Mouse (Mus musculus): ENCODE results near the gene Eftud2. TPM values are rescaled to one million over a fixed set of nuclear protein-coding genes. Genes with fewer than 3 reads are reported as not detected.

Gene Eftud2
- 95.0 and 113 TPM in 2 replicates for polyA plus RNA-seq (2012; rRNA removed)
- 137 and 149 TPM in 2 replicates for polyA plus RNA-seq (2014; fragmentation: Nextera tagmentation; extraction: Ambion mirVana)

DNA sequence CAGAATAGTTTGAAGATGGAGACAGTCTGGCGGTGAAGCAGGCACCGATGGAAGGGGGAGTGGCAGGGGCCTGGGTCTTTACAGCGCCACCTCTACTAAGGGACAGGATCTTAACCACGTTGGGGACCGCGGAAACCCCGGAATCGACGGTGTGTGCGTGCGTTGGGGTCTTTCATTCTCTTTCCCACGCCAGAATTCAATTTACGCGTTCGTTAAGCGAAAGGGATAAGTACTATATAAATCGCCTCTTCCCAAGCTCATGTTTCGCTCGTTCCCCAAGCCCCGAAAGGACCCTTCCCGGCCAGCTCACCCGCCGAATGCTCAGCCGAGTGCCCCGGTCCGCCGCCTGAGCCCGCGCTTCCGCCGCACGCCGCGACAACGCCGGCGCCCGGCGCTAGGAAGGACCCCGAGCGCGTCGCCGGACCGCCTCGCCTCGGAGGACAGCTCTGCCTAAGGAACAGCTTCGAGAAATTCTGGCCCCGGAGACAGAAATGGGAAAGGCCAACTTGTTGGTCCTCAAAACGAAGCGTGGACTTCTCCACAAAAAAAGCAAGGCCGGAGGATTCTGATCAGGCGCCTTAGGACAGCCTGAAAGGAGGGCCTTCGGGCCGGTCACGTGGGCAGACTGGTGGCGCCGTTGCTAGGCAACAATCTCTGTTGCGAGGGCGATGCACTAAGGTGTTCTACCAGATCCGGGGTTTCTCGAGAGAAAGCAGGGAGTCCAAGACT is at the start of gene Eftud2, which contains the start of gene Ccdc103:
Gene Eftud2 (minus strand): TSS at position 401 of the 729 bp plus-strand sequence.
Gene Ccdc103 (plus strand): TSS at position 620 of the 729 bp plus-strand sequence.
- peak within 1 kb of the TSS; percentile 77 for H3K4me2 ChIP-seq (replicated peaks; ENCODE audit: low read depth, low read length, severe bottlenecking)
- ATAC-seq (ENCODE audit: low FRiP score, low read depth) (peak; percentile 92), DNase-seq (ENCODE audit: low spot score) (peak; percentile 94)
- peaks cover 7% of the 10 kb centered on the region; the same call in 1 of the 2 replicates for H3K4me1 ChIP-seq (ENCODE audit: control insufficient read depth, insufficient read depth, low read length)
- H3K36me3 ChIP-seq (ENCODE audit: control insufficient read depth, insufficient read depth, low read length), result peaks cover 13% of the 10 kb centered on the region
- H3K27ac ChIP-seq (replicated peaks; ENCODE audit: low read depth, low read length), result peak within 1 kb of the TSS; percentile 85
- TF ChIP-seq POLR2A (IDR thresholded peaks at IDR 0.05; ENCODE audit: borderline replicate concordance, extremely low read depth, insufficient read depth, insufficient read length), result peak; percentile 92
- H3K9me3 ChIP-seq (ENCODE audit: control insufficient read depth, low read length), result no peaks in the 10 kb centered on the region
- H3K9ac ChIP-seq (ENCODE audit: low read depth, low read length, severe bottlenecking), result peak within 1 kb of the TSS; percentile 69
- peak within 1 kb of the TSS; percentile 69 for H3K4me3 ChIP-seq (replicated peaks; ENCODE audit: low read length)
- whole genome bisulfite sequencing, result under 1% methylated on average over 62 of the region's 62 CpGs
- no peaks in the 10 kb centered on the region for H3K27me3 ChIP-seq (ENCODE audit: control insufficient read depth, insufficient read depth, low read length)

DNA sequence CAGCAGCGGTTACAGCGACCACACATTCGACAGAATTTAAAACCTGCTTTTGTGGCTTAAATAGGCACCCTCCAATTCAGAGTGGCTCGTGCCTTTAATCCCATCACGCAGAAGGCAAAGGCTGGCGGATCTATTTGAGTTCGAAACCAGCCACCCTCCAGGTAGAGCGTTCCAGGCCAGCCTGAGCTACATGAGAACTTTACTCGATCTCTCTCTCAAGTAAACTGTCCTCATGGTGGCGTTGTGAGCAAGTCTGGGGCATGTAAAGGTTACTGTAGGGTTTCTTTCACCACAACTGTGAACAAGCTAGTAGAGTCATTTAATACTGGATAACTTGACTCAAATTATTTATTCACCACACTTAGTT is 44.5 kb upstream of the Eftud2 start:
- ATAC-seq (ENCODE audit: low FRiP score, low read depth) (peak; percentile 54), DNase-seq (ENCODE audit: low spot score) (no peak)
- Histone ChIP-seq H3K9me3 (ENCODE audit: control insufficient read depth, low read length) (no peaks in the 10 kb centered on the region), H3K4me1 (ENCODE audit: control insufficient read depth, insufficient read depth, low read length) (peaks cover 7% of the 10 kb centered on the region; the same call in 1 of the 2 replicates), H3K4me2 (replicated peaks; ENCODE audit: low read depth, low read length, severe bottlenecking) (peak overlapping the region; percentile 68), H3K9ac (ENCODE audit: low read depth, low read length, severe bottlenecking) (peak overlapping the region; percentile 64), H3K4me3 (replicated peaks; ENCODE audit: low read length) (peak overlapping the region; percentile 69), H3K27me3 (ENCODE audit: control insufficient read depth, insufficient read depth, low read length) (no peaks in the 10 kb centered on the region), H3K27ac (replicated peaks; ENCODE audit: low read depth, low read length) (peak overlapping the region; percentile 76), H3K36me3 (ENCODE audit: control insufficient read depth, insufficient read depth, low read length) (no peaks in the 10 kb centered on the region)
- TF ChIP-seq POLR2A (IDR thresholded peaks at IDR 0.05; ENCODE audit: borderline replicate concordance, extremely low read depth, insufficient read depth, insufficient read length), result no peak
- 2% methylated on average over 10 of the region's 10 CpGs for WGBS

DNA sequence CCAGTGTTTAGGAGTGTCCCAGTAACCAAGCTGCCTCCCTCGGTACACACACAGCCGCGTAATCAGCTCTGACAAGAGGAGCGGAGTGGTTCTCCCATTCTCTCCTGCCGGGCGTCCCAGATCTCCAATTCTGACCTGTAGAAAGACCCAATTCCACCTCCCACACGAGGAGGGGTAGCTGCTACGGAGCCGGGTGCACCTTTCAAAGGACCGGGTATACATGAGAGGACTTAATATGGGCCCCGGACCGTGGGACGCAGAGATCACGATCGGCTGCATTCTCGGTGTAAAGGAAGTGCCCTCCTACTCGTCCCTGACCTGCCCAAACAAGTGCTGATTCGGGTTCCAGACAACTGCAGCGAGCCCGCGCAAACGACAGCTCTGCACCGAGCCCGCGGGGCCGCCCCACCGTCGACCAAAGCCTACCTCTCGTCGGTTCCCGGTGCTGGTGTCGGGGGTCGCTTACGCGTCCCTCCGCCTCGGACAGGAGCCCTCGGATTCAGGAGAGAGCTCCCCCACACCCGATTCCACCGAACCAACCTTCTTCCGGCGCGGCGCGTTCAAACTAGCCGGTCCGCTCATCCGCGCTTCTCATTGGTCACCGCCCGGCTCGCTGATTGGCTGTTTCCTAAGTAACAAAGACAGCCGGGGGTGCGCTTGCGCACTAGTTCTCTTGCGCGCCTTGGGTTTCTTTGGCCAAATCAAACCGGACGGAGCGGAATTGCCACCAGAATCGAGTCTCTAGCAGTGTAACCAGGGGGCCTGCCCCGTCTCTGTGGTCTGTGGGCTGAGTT is 44.0 kb upstream of the Eftud2 start, which contains the start of gene Kif18b:
Gene Kif18b (minus strand): TSS at position 568 of the 794 bp plus-strand sequence.
- H3K4me2 ChIP-seq (replicated peaks; ENCODE audit: low read depth, low read length, severe bottlenecking), result peak within 1 kb of the TSS; percentile 68
- no peak for TF ChIP-seq POLR2A (IDR thresholded peaks at IDR 0.05; ENCODE audit: borderline replicate concordance, extremely low read depth, insufficient read depth, insufficient read length)
- peak within 1 kb of the TSS; percentile 76 for H3K27ac ChIP-seq (replicated peaks; ENCODE audit: low read depth, low read length)
- peak within 1 kb of the TSS; percentile 64 for H3K9ac ChIP-seq (ENCODE audit: low read depth, low read length, severe bottlenecking)
- H3K36me3 ChIP-seq (ENCODE audit: control insufficient read depth, insufficient read depth, low read length), result no peaks in the 10 kb centered on the region
- peaks cover 7% of the 10 kb centered on the region; the same call in 1 of the 2 replicates for H3K4me1 ChIP-seq (ENCODE audit: control insufficient read depth, insufficient read depth, low read length)
- under 1% methylated on average over 61 of the region's 62 CpGs for WGBS
- H3K9me3 ChIP-seq (ENCODE audit: control insufficient read depth, low read length), result no peaks in the 10 kb centered on the region
- peak; percentile 95 for ATAC-seq (ENCODE audit: low FRiP score, low read depth)
- no peaks in the 10 kb centered on the region for H3K27me3 ChIP-seq (ENCODE audit: control insufficient read depth, insufficient read depth, low read length)
- peak; percentile 100 for DNase-seq (ENCODE audit: low spot score)
- peak within 1 kb of the TSS; percentile 69 for H3K4me3 ChIP-seq (replicated peaks; ENCODE audit: low read length)

DNA sequence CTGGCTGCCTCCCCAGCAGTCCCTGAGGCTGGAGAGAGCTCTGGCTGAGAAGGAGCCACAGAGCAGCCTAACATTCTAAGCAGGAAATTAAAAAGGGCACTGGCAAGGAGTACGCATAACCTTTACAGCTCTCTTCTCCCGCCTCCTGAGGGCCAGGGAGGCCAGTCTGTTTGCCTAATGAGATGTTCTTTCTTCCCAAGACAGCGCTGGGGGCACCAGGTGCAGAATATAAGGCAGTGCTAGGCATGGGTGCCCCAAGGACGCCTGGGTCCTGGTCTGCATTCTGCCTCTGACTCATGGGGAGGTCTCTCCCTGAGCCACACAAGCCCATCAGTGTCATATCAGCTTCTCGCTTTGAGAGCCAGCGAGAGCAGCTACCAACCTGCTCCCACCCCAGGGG is 40.7 kb upstream of the Eftud2 start:
- ATAC-seq (ENCODE audit: low FRiP score, low read depth) (no peak), DNase-seq (ENCODE audit: low spot score) (no peak)
- Histone ChIP-seq H3K4me1 (ENCODE audit: control insufficient read depth, insufficient read depth, low read length) (peaks cover 7% of the 10 kb centered on the region; the same call in 1 of the 2 replicates), H3K4me2 (replicated peaks; ENCODE audit: low read depth, low read length, severe bottlenecking) (no peak overlapping the region), H3K9ac (ENCODE audit: low read depth, low read length, severe bottlenecking) (no peak overlapping the region), H3K4me3 (replicated peaks; ENCODE audit: low read length) (no peak overlapping the region), H3K27me3 (ENCODE audit: control insufficient read depth, insufficient read depth, low read length) (no peaks in the 10 kb centered on the region), H3K9me3 (ENCODE audit: control insufficient read depth, low read length) (no peaks in the 10 kb centered on the region), H3K27ac (replicated peaks; ENCODE audit: low read depth, low read length) (no peak overlapping the region), H3K36me3 (ENCODE audit: control insufficient read depth, insufficient read depth, low read length) (no peaks in the 10 kb centered on the region)
- no peak for TF ChIP-seq POLR2A (IDR thresholded peaks at IDR 0.05; ENCODE audit: borderline replicate concordance, extremely low read depth, insufficient read depth, insufficient read length)
- 58% methylated on average over 6 of the region's 6 CpGs for WGBS

DNA sequence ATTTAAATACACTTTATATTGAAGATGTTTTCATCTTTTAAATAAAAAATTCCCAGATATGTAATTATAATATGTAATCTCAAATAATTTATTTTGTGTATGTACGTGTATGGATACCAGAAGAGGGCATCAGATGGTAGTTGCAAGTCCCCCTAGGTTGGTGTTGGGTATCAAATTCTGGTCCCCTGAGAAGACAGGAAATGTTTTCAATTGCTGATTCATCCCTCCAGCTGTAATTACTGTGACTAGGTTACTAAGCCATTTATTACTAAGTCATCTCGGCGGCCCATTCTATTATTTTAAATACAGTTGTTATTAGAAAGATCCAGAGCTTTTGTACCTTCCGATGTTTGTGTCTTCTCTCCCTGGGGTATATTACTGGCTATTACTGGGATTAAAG is 37.3 kb upstream of the Eftud2 start:
- DNase-seq (ENCODE audit: low spot score) (no peak), ATAC-seq (ENCODE audit: low FRiP score, low read depth) (no peak)
- H3K4me2 ChIP-seq (replicated peaks; ENCODE audit: low read depth, low read length, severe bottlenecking), result no peak overlapping the region
- no peak overlapping the region for H3K27ac ChIP-seq (replicated peaks; ENCODE audit: low read depth, low read length)
- H3K4me1 ChIP-seq (ENCODE audit: control insufficient read depth, insufficient read depth, low read length), result no peaks in the 10 kb centered on the region
- H3K36me3 ChIP-seq (ENCODE audit: control insufficient read depth, insufficient read depth, low read length), result peaks cover 29% of the 10 kb centered on the region
- no peak overlapping the region for H3K4me3 ChIP-seq (replicated peaks; ENCODE audit: low read length)
- no peaks in the 10 kb centered on the region for H3K27me3 ChIP-seq (ENCODE audit: control insufficient read depth, insufficient read depth, low read length)
- no peak for TF ChIP-seq POLR2A (IDR thresholded peaks at IDR 0.05; ENCODE audit: borderline replicate concordance, extremely low read depth, insufficient read depth, insufficient read length)
- no peaks in the 10 kb centered on the region for H3K9me3 ChIP-seq (ENCODE audit: control insufficient read depth, low read length)
- H3K9ac ChIP-seq (ENCODE audit: low read depth, low read length, severe bottlenecking), result no peak overlapping the region
- 85% methylated on average over 4 of the region's 4 CpGs for WGBS

Data from limb, embryonic 14.5 days (tissue).